Mouse (Mus musculus) midbrain, postnatal 0 days (tissue): ENCODE measurements around the gene Pagr1b. TPM values are rescaled to one million over a fixed set of nuclear protein-coding genes. Genes with fewer than 3 reads are reported as not detected.

ENCODE experiments used
- ATAC-seq: fragments of 200-750 bp; cut with Nextera tagmentation; 2 replicates; pipeline ENCODE4 v1.8.0; 2017; ENCODE audit warnings: moderate number of reproducible peaks, mild to moderate bottlenecking, moderate TSS enrichment, moderate library complexity; ENCODE audit not compliant: low FRiP score
- DNase-seq: peaks from one replicate; pipeline ENCODE4 v3.0.0-alpha.2; 2015; ENCODE audit warnings: low spot score
- H3K27ac ChIP-seq: fragments of 300-500 bp; sonication (generic); 2 replicates; pipeline ENCODE4 v1.5.1; 2014; ENCODE audit warnings: low read depth, mild to moderate bottlenecking, low read length, mixed read lengths
- H3K27me3 ChIP-seq: fragments of 300-500 bp; sonication (generic); 2 replicates; pipeline ENCODE4 v1.6.1; 2014; ENCODE audit warnings: low read length, control low read depth, mixed read lengths; ENCODE audit not compliant: insufficient read depth
- H3K36me3 ChIP-seq: fragments of 300-500 bp; sonication (generic); 2 replicates; pipeline ENCODE4 v1.6.1; 2014; ENCODE audit warnings: low read length, control low read depth, mixed read lengths; ENCODE audit not compliant: insufficient read depth
- H3K4me1 ChIP-seq: fragments of 300-500 bp; sonication (generic); 2 replicates; pipeline ENCODE4 v1.6.1; 2014; ENCODE audit warnings: mild to moderate bottlenecking, control low read depth, antibody characterized with exemption, low read length, mixed read lengths; ENCODE audit not compliant: insufficient read depth
- H3K4me2 ChIP-seq: fragments of 300-500 bp; sonication (generic); 2 replicates; pipeline ENCODE4 v1.6.1; 2014; ENCODE audit warnings: low read depth, mild to moderate bottlenecking, low read length, mixed read lengths; ENCODE audit not compliant: poor library complexity, severe bottlenecking
- H3K4me3 ChIP-seq: fragments of 300-500 bp; sonication (generic); 2 replicates; pipeline ENCODE4 v1.5.1; 2014; ENCODE audit warnings: low read depth, mild to moderate bottlenecking, low read length, moderate library complexity
- H3K9ac ChIP-seq: fragments of 300-500 bp; sonication (generic); replicated peaks from 2 replicates; pipeline ENCODE4 v1.6.1; 2014; ENCODE audit warnings: mild to moderate bottlenecking, low read length, moderate library complexity, mixed read lengths; ENCODE audit not compliant: poor library complexity, severe bottlenecking
- H3K9me3 ChIP-seq: fragments of 300-500 bp; sonication (generic); 2 replicates; pipeline ENCODE4 v1.6.1; 2016; ENCODE audit warnings: low read length, control low read depth
- CTCF ChIP-seq: IDR thresholded peaks from 2 replicates; pipeline ENCODE4 v1.5.1; 2016; ENCODE audit warnings: antibody characterized with exemption, mild to moderate bottlenecking
- WGBS: fragments of 180-500 bp; shearing (Covaris S2); extraction: QIAGEN DNeasy Blood & Tissue Kit; methylation state at CpG from one replicate; pipeline ENCODE4 v1.1.7; 2014; 5-methylcytosine and 5-hydroxymethylcytosine counted together
- polyA plus RNA-seq: library from polyadenylated mRNA; unstranded; fragments of >200 nt; fragmentation: Nextera tagmentation; extraction: Ambion mirVana; gene quantifications from 2 replicates; pipeline ENCODE4 v1.2.1, GENCODE M21; 2015
- total RNA-seq: library from RNA; depleted of rRNA; stranded (reverse); fragments of >200 nt; gene quantifications from 2 replicates; pipeline ENCODE4 v1.2.3, GENCODE M21; 2014

Gene Pagr1b
- total and polyA plus RNA-seq, 2 experiments from 2014 or later: 2.4 TPM; not detected in 1

DNA sequence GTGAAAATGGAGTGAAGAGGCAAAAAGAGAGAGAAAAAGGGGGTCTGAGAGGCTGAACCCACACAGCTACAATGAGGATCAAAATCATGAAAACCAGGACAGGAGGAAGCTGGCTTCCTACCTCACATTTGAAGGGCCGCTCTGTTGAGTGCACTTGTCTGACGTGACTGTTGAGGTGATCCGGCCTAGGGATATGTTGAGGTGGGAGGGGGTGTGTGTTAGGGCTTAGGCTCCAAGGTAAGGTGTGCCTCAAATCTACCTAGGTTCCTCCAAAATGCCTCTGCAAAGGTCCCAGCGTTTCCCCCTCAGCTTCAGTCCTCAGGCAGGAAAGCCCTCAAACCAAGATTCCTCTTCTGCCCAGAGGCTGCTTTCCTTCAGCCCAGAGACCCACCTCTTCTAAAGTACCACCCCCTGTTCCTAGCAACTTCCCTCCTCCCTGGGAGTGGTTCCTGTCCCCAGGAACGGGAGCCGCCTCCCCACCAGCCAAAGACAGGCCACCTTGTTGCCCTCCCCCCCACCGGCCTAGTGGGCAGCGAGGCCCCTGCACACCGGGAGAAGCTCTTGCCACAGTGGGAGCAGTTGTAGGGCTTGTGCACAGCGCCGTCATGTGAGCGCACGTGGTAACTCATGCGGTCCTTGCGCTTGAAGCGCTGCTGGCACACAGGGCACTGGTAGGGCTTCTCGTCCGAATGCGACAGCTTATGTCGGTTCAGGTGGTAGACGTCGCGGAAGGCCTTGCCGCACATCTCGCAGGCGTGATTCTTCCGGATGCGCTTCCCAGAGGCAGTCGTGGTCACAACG is 8.7 kb upstream of the Pagr1b start:
- DNase-seq: peak; percentile 91
- peak; percentile 59; the same call in 1 of the 2 replicates for ATAC-seq
- Histone ChIP-seq H3K9me3 (no peaks in the 10 kb centered on the region), H3K9ac (peak overlapping the region; percentile 96), H3K4me2 (peak overlapping the region; percentile 76), H3K27ac (peak overlapping the region; percentile 99), H3K4me1 (peaks cover 27% of the 10 kb centered on the region), H3K27me3 (no peaks in the 10 kb centered on the region), H3K4me3 (peak overlapping the region; percentile 90), H3K36me3 (peaks cover 15% of the 10 kb centered on the region)
- peak; percentile 72 for TF ChIP-seq CTCF
- 1% methylated on average over 29 of the region's 30 CpGs for WGBS

DNA sequence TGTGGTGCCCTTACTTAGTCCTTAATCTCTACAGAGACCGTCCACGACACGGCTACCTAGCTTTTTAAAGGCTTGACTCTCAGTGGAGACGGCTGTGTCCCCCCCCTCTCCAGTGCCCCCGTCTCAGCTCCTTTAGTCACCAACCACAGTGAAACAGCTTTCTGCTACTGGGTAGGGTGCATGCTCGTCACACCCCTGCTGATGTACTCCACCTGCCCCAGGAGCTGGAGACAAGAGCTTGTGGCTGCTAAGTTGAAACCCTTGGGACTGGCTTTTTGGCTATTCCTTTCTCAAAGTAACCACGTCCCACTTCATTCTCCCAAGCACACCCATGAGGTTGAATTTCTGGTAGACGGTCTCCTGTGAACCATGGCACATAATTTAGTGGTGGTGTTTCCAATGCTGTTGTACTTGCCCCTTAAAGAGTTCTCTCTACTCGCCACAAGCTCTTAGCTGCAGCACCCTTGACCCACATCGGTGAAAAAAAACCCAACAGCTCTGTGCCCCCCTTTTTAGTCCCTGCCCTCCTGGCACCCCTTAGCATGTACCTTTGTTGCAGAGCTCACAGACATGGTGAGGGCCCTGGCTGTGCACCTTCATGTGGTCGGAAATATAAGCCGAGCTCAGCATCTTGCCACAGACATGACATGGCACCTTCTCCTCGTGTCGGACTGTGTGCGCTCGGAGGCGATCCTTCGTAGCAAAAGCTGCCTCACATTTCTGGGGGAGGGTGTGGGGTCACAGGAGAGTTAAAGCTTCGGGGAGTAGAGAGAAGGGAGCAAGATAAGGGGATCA is 7.8 kb upstream of the Pagr1b start:
- H3K4me1 ChIP-seq: peaks cover 36% of the 10 kb centered on the region
- ATAC-seq (no peak), DNase-seq (no peak)
- WGBS: 19% methylated on average over 19 of the region's 19 CpGs
- peak overlapping the region; percentile 90 for H3K4me3 ChIP-seq
- peaks cover 15% of the 10 kb centered on the region for H3K36me3 ChIP-seq
- peak overlapping the region; percentile 76 for H3K4me2 ChIP-seq
- peak overlapping the region; percentile 99 for H3K27ac ChIP-seq
- H3K9me3 ChIP-seq: no peaks in the 10 kb centered on the region
- H3K9ac ChIP-seq: peak overlapping the region; percentile 96
- H3K27me3 ChIP-seq: no peaks in the 10 kb centered on the region
- TF ChIP-seq CTCF: no peak

DNA sequence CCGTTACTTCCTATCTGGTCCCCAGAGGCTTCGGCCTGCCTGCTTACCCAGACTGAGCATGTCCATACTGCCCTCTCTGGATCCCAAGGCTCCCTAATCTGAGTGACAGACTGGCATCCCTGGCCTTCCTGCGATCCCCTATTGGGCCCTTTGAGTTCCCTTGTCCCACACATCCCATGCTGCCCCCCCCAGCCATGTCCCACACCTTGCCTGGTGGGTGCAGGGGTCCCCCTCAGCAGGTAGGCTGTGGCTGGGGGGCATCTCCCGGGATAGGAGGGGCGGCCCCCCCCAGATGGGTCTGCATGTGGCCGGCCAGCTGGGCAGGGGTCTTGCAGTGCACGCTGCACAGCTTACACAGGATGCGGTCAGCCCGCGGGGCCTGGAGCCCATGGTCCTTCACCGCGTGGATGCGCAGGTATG is 7.0 kb upstream of the Pagr1b start:
- peak overlapping the region; percentile 96 for H3K9ac ChIP-seq
- peak overlapping the region; percentile 90 for H3K4me3 ChIP-seq
- no peaks in the 10 kb centered on the region for H3K9me3 ChIP-seq
- peaks cover 42% of the 10 kb centered on the region for H3K4me1 ChIP-seq
- peak overlapping the region; percentile 76 for H3K4me2 ChIP-seq
- DNase-seq: no peak
- H3K27me3 ChIP-seq: no peaks in the 10 kb centered on the region
- H3K36me3 ChIP-seq: peaks cover 15% of the 10 kb centered on the region
- peak overlapping the region; percentile 9; the same call in 1 of the 2 replicates for H3K27ac ChIP-seq
- ATAC-seq: no peak
- no peak for TF ChIP-seq CTCF
- 69% methylated on average over 13 of the region's 13 CpGs for WGBS

DNA sequence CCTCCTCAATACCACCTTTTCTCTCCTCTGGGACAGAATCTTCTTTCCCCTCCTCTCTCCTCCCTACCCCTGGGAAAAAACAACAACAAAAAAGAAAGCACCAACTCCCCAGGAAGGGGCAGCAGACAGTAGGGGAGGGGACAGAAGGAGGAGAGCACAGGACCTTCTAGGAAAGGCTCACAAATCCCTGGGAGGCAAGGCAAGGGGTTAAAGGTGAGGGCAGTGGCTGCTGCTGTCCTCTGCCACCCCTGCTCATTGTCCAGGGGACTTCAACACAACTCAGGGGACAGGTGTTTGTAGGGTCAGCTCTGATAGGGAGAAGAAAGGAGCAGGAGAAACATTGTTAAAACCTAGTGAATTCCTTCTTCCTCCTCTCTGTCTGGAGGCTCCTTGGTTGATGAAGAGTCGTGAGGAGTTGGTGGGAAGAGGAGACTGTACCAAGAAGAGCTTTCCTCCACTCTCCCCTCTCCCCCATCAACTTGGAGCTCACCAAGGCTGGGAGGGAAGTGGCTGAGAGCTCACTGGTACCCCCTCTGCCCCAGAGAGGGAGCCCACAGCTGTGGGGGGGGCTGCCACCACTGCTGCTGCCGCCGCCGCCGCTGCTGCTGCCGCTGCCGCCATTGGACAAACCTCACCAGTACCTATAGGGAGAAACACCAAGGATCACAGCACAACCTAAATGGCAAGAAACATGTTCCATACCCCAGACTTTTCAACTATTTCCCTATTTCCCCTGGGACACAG is 6.4 kb upstream of the Pagr1b start:
- Histone ChIP-seq H3K36me3 (peaks cover 15% of the 10 kb centered on the region), H3K4me3 (peak overlapping the region; percentile 90), H3K4me2 (peak overlapping the region; percentile 76), H3K27me3 (no peaks in the 10 kb centered on the region), H3K4me1 (peaks cover 42% of the 10 kb centered on the region), H3K9ac (peak overlapping the region; percentile 96), H3K27ac (peak overlapping the region; percentile 82; the same call in 1 of the 2 replicates), H3K9me3 (no peaks in the 10 kb centered on the region)
- 81% methylated on average over 7 of the region's 7 CpGs for WGBS
- TF ChIP-seq CTCF: no peak
- DNase-seq (no peak), ATAC-seq (no peak)

DNA sequence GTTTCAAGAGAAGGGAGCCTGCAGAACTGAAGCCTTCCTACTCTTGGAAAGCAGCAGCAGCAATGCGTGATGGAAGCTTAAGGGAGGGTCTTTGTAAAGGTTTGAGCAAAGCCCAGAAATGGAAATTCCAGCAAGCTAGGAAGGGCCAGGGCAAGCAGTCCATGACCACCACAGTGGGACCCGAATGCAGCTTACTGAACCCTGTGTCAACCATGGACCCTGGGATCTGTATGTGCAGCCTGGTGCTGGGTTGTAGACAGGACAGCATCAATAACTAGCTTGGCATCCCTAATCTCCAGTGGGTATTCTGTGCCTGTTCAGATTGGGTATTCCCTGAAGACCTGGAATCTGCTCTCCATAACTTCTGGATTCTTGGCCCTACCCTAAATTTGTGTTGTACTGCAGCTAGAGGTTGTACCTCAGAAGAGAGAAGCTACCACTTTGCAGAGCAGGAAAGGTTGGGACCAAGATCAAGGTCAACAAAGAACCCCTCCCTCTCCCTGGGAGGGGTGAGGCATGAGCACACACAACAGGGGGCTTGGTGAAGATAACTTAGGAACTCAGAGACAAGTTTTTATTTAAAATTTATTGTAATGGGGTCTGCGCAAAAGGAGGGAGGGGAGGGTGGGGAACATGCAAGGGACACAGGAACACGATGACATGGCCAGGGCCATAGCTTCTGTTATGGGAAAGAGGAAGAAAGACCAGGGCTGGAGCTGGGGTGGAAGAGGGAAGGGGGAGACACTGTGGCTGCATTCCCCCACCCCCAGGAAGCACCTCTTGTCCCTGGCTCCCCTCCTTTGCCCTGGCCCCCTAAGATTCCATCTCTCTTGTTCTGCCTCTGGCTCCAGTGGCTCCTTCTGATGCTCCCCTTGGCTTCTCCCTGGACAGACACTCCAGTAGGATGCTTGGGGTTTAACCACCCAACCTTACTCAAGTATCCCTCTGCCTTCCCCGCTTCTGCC is 5.6 kb upstream of the Pagr1b start:
- peak overlapping the region; percentile 71 for H3K4me2 ChIP-seq
- peak overlapping the region; percentile 79; the same call in 1 of the 2 replicates for H3K9ac ChIP-seq
- 37% methylated on average over 5 of the region's 5 CpGs for WGBS
- no peak for TF ChIP-seq CTCF
- H3K4me1 ChIP-seq: peaks cover 42% of the 10 kb centered on the region
- H3K27me3 ChIP-seq: no peaks in the 10 kb centered on the region
- H3K36me3 ChIP-seq: peaks cover 15% of the 10 kb centered on the region
- peak overlapping the region; percentile 63 for H3K4me3 ChIP-seq
- peak; percentile 37 for DNase-seq
- H3K27ac ChIP-seq: peak overlapping the region; percentile 82
- no peaks in the 10 kb centered on the region for H3K9me3 ChIP-seq
- ATAC-seq: no peak
